Mouse (Mus musculus) liver, embryonic 14.5 days (tissue): ENCODE results near the gene Mapk8ip1. TPM values are rescaled to one million over a fixed set of nuclear protein-coding genes. Genes with fewer than 3 reads are reported as not detected.
A peak's percentile ranks its signal among the peaks of the same experiment; 100 is the strongest.

ENCODE experiments used
- ATAC-seq: fragments of 200-750 bp; cut with Nextera tagmentation; 2 replicates; pipeline ENCODE4 v1.8.0; 2017; ENCODE audit warnings: moderate number of reproducible peaks, mild to moderate bottlenecking, moderate library complexity; ENCODE audit not compliant: insufficient read depth
- DNase-seq, 3 experiments: peaks; one replicate each; pipeline ENCODE4 v3.0.0-alpha.2; 2012 to 2013; ENCODE audit warnings: low read depth in 3 of 3, low spot score in 3 of 3
- H3K27ac ChIP-seq: fragments of 300-500 bp; sonication (generic); 2 replicates; pipeline ENCODE4 v1.5.1; 2014; ENCODE audit warnings: moderate library complexity, mild to moderate bottlenecking, control low read depth, inconsistent platforms
- H3K27me3 ChIP-seq: fragments of 300-500 bp; sonication (generic); 2 replicates; pipeline ENCODE4 v1.6.1; 2014; ENCODE audit warnings: mild to moderate bottlenecking, low read length, moderate library complexity; ENCODE audit not compliant: control insufficient read depth, insufficient read depth
- H3K36me3 ChIP-seq: fragments of 300-500 bp; sonication (generic); replicated peaks from 2 replicates; pipeline ENCODE4 v1.6.1; 2014; ENCODE audit warnings: low read depth; ENCODE audit not compliant: control insufficient read depth, insufficient read depth
- H3K4me1 ChIP-seq, 2 experiments: fragments of 200-500 bp in 1 of 2; fragments of 300-500 bp in 1 of 2; sonication (generic) in 1 of 2; replicated peaks; 2 replicates each; pipeline ENCODE4 v1.6.1; 2012 to 2014; ENCODE audit warnings: antibody characterized with exemption in 1 of 2, inconsistent platforms in 1 of 2, low read length in 1 of 2; ENCODE audit not compliant: control insufficient read depth in 2 of 2, insufficient read depth in 2 of 2
- H3K4me2 ChIP-seq: fragments of 300-500 bp; sonication (generic); 2 replicates; pipeline ENCODE4 v1.6.1; 2014; ENCODE audit warnings: low read depth, mild to moderate bottlenecking, control low read depth, moderate library complexity
- H3K4me3 ChIP-seq, 2 experiments: fragments of 200-500 bp in 1 of 2; fragments of 300-500 bp in 1 of 2; sonication (generic) in 1 of 2; 2 replicates each; pipeline ENCODE4 v1.5.1; 2012 to 2014; ENCODE audit warnings: low read depth in 2 of 2, low read length in 2 of 2, mild to moderate bottlenecking in 2 of 2, control low read depth in 1 of 2, inconsistent platforms in 1 of 2, moderate library complexity in 1 of 2; ENCODE audit not compliant: insufficient read depth in 1 of 2
- H3K9ac ChIP-seq: fragments of 300-500 bp; sonication (generic); replicated peaks from 2 replicates; pipeline ENCODE4 v1.6.1; 2014; ENCODE audit warnings: mild to moderate bottlenecking, control low read depth, moderate library complexity
- H3K9me3 ChIP-seq: fragments of 300-500 bp; sonication (generic); 2 replicates; pipeline ENCODE4 v1.6.1; 2016; ENCODE audit warnings: low read length, mixed read lengths; ENCODE audit not compliant: control insufficient read depth
- CTCF ChIP-seq: IDR thresholded peaks from 2 replicates; pipeline ENCODE4 v1.5.1; 2016; ENCODE audit warnings: antibody characterized with exemption, low read depth, control low read depth
- EP300 ChIP-seq: IDR thresholded peaks from 2 replicates; pipeline ENCODE4 v1.6.1; 2016; ENCODE audit warnings: antibody characterized with exemption, low read depth
- WGBS: fragments of 180-500 bp; shearing (Covaris S2); extraction: QIAGEN DNeasy Blood & Tissue Kit; methylation state at CpG from one replicate; pipeline ENCODE4 v1.1.7; 2014; ENCODE audit not compliant: insufficient replicate concordance; 5-methylcytosine and 5-hydroxymethylcytosine counted together
- polyA plus RNA-seq, 2 experiments: library from polyadenylated mRNA; depleted of rRNA in 1 of 2; stranded (reverse) in 1 of 2; unstranded in 1 of 2; fragments of >200 nt; fragmentation: Nextera tagmentation in 1 of 2; extraction: Ambion mirVana in 1 of 2; gene quantifications; 2 replicates each; pipeline versions ENCODE4 v1.2.1 to v1.2.3; 2012 to 2014

Gene Mapk8ip1
- polyA plus RNA-seq, 2 experiments, result 0.62 to 1.2 TPM

- DNase-seq (no peak), ATAC-seq (no peak)
- Histone ChIP-seq H3K4me3 (peak overlapping the region; percentile 49 to 61), H3K4me2 (peak overlapping the region; percentile 84), H3K36me3 (no peaks in the 10 kb centered on the region), H3K27ac (no peak overlapping the region), H3K4me1 (peaks cover 22 to 47% of the 10 kb centered on the region in 2 experiments), H3K9me3 (no peaks in the 10 kb centered on the region), H3K27me3 (no peaks in the 10 kb centered on the region), H3K9ac (peak overlapping the region; percentile 35)
- no peak; the same call in 1 of the 2 replicates for TF ChIP-seq CTCF
- no peak for TF ChIP-seq EP300
- WGBS, result 47% methylated on average over 11 of the region's 11 CpGs
Observed at GRCm38 (mm10) chr2:92431611-92432179, 30.6 kb upstream of the Mapk8ip1 start.

- H3K36me3 ChIP-seq, result peaks cover 6% of the 10 kb centered on the region; the same call in 1 of the 2 replicates
- peaks cover 22 to 47% of the 10 kb centered on the region in 2 experiments for H3K4me1 ChIP-seq
- peak overlapping the region; percentile 49 to 61; a peak in 3 of 4 replicates for H3K4me3 ChIP-seq
- H3K9ac ChIP-seq, result peak overlapping the region; percentile 35
- no peak overlapping the region for H3K27ac ChIP-seq
- no peaks in the 10 kb centered on the region for H3K9me3 ChIP-seq
- no peaks in the 10 kb centered on the region for H3K27me3 ChIP-seq
- 44% methylated on average over 21 of the region's 21 CpGs for WGBS
- peak; percentile 29; the same call in 1 of the 2 replicates for ATAC-seq
- H3K4me2 ChIP-seq, result peak overlapping the region; percentile 84
- peak; percentile 51 to 55 (median 54) for DNase-seq
- TF ChIP-seq EP300 (peak; percentile 16; the same call in 1 of the 2 replicates), CTCF (peak; percentile 33)
Observed at GRCm38 (mm10) chr2:92430723-92431541, 29.9 kb upstream of the Mapk8ip1 start.

- no peak for ATAC-seq
- no peak for TF ChIP-seq EP300
- no peak for TF ChIP-seq CTCF
- Histone ChIP-seq H3K9me3 (no peaks in the 10 kb centered on the region), H3K9ac (no peak overlapping the region), H3K27me3 (no peaks in the 10 kb centered on the region), H3K4me3 (no peak overlapping the region), H3K36me3 (peaks cover 8% of the 10 kb centered on the region; the same call in 1 of the 2 replicates), H3K4me2 (no peak overlapping the region), H3K4me1 (peaks cover 22 to 51% of the 10 kb centered on the region in 2 experiments), H3K27ac (no peak overlapping the region)
- DNase-seq, result no peak
- WGBS, result 49% methylated on average over 2 of the region's 2 CpGs
Observed at GRCm38 (mm10) chr2:92430089-92430488, 29.0 kb upstream of the Mapk8ip1 start.

DNA sequence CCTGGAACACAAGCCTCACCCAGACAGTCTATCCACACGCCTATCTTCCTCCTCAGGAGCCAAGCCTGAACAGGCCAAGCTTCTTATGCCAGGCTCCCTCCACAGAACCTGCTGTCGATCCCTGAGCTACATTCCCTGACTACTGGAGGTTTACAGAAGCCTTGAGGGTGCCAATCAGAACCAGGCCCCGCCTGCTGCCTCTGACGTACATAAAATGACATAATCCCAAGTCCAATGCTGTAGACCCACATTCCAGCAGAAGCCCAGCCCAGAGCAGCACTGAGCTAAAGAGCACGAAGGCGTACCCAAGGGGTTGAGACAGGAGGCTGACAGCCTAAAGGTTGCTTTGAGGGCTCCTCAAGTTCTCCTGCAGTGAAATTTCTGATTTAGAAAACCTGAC, 26.8 kb upstream of the Mapk8ip1 start:
- 60% methylated on average over 6 of the region's 6 CpGs for WGBS
- H3K4me2 ChIP-seq, result no peak overlapping the region
- no peaks in the 10 kb centered on the region for H3K9me3 ChIP-seq
- peaks cover 19 to 40% of the 10 kb centered on the region in 2 experiments for H3K4me1 ChIP-seq
- no peak overlapping the region for H3K4me3 ChIP-seq
- DNase-seq, result no peak
- no peak for TF ChIP-seq CTCF
- TF ChIP-seq EP300, result no peak
- peak; percentile 29; the same call in 1 of the 2 replicates for ATAC-seq
- no peak overlapping the region for H3K27ac ChIP-seq
- no peak overlapping the region for H3K9ac ChIP-seq
- H3K27me3 ChIP-seq, result no peaks in the 10 kb centered on the region
- peaks cover 9% of the 10 kb centered on the region for H3K36me3 ChIP-seq

- Histone ChIP-seq H3K27me3 (no peaks in the 10 kb centered on the region), H3K36me3 (peaks cover 20% of the 10 kb centered on the region), H3K4me2 (no peak overlapping the region), H3K4me3 (no peak overlapping the region), H3K4me1 (peaks cover 5 to 26% of the 10 kb centered on the region in 2 experiments), H3K9me3 (no peaks in the 10 kb centered on the region), H3K27ac (no peak overlapping the region), H3K9ac (no peak overlapping the region)
- no peak for DNase-seq
- 83% methylated on average over 3 of the region's 3 CpGs for WGBS
- no peak for ATAC-seq
- TF ChIP-seq EP300 (no peak), CTCF (no peak)
Observed at GRCm38 (mm10) chr2:92426426-92426825, 25.4 kb upstream of the Mapk8ip1 start.
